Mouse (Mus musculus) heart, adult 9 months (tissue): ENCODE measurements around the gene Hsp90ab1.

Experiments used
- DNase-seq, 2 experiments: peaks; one replicate each; pipeline ENCODE4 v3.0.0; 2022; ENCODE audit warnings: low spot score in 2 of 2

Gene Hsp90ab1

GRCm38 (mm10) chr17:45573087-45573779 lies at the start of gene Hsp90ab1:
Hsp90ab1 (minus strand) TSS chr17:45573271.
- DNase-seq: peak; percentile 98

- DNase-seq: peak in 1 of 2 experiments; percentile 58
Observed at GRCm38 (mm10) chr17:45619386-45620256, 46.5 kb upstream of the Hsp90ab1 start.

GRCm38 (mm10) chr17:45618941-45619385 lies 45.9 kb upstream of the Hsp90ab1 start:
- DNase-seq: peak; percentile 70 to 77

GRCm38 (mm10) chr17:45617655-45618054 lies 44.6 kb upstream of the Hsp90ab1 start:
- DNase-seq: no peak

- no peak for DNase-seq
Observed at GRCm38 (mm10) chr17:45616679-45617078, 43.6 kb upstream of the Hsp90ab1 start.

GRCm38 (mm10) chr17:45616046-45616650 lies 43.1 kb upstream of the Hsp90ab1 start:
- no peak for DNase-seq

- DNase-seq: no peak
Observed at GRCm38 (mm10) chr17:45612921-45613320, 39.9 kb upstream of the Hsp90ab1 start.

GRCm38 (mm10) chr17:45612008-45612407 lies 38.9 kb upstream of the Hsp90ab1 start:
- DNase-seq: no peak

- DNase-seq: peak; percentile 67 to 73
Observed at GRCm38 (mm10) chr17:45610144-45610866, 37.2 kb upstream of the Hsp90ab1 start.

GRCm38 (mm10) chr17:45608396-45608795 lies 35.3 kb upstream of the Hsp90ab1 start:
- no peak for DNase-seq

GRCm38 (mm10) chr17:45606992-45607879 lies 34.2 kb upstream of the Hsp90ab1 start:
- no peak for DNase-seq

- no peak for DNase-seq
Observed at GRCm38 (mm10) chr17:45602984-45603383, 29.9 kb upstream of the Hsp90ab1 start.

GRCm38 (mm10) chr17:45601877-45602304 lies 28.8 kb upstream of the Hsp90ab1 start, which contains the start of gene Mymx:
Mymx (minus strand) TSS chr17:45602102.
- no peak for DNase-seq

- DNase-seq: no peak
Observed at GRCm38 (mm10) chr17:45601325-45601724, 28.3 kb upstream of the Hsp90ab1 start.

GRCm38 (mm10) chr17:45600267-45600666 lies 27.2 kb upstream of the Hsp90ab1 start:
- DNase-seq: no peak

- no peak for DNase-seq
Observed at GRCm38 (mm10) chr17:45599446-45600242, 26.6 kb upstream of the Hsp90ab1 start, which contains the start of gene Slc29a1. Slc29a1 (minus strand) TSS chr17:45599606.

GRCm38 (mm10) chr17:45598891-45599290 lies 25.8 kb upstream of the Hsp90ab1 start:
- DNase-seq: no peak

GRCm38 (mm10) chr17:45598376-45598775 lies 25.3 kb upstream of the Hsp90ab1 start:
- DNase-seq: no peak

GRCm38 (mm10) chr17:45597787-45598186 lies 24.7 kb upstream of the Hsp90ab1 start:
- peak in 1 of 2 experiments; percentile 67 for DNase-seq
